In the genomic region with DNA sequence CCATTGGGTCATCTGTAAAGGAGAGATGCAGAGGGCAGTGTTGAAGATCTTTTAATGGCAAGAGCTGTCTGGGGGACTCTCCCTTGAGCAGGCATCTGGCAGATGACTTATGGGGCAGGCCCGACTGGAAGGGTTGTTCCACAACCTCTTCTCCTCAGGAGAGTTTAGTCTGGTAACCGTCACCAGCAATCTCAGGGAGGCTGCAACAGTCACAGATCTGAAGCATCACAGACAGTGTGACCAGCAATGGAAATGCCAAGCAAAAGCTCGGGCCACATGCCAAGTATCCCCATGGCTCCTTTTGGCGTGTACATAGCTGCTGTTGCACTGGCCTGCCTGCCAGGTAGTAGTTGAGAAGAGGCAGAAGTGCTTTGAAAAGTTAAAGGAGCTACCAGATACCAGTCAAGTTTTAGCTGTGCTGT, we compare ENCODE assay signal across 10 mouse cellular contexts. TPM values are rescaled to one million over a fixed set of nuclear protein-coding genes. Genes with fewer than 3 reads are reported as not detected.
DNase-seq lines count a peak whose midpoint lies in the region; ATAC-seq and TF ChIP-seq lines count a peak whose summit lies in the region.
"Had no signal": no experiment of that assay in that cellular context is flagged by ENCODE, and none has a peak within 500 bp of the region (broad histone marks: within the 10 kb centered on the region; RNA-seq: fewer than 3 reads in every experiment).

No protein-coding gene starts in this region.

- no peak overlapping the region for H3K4me2 ChIP-seq in kidney, embryonic 15.5 days
- H3K4me2 ChIP-seq in liver, embryonic 16.5 days (ENCODE audit: low read depth, low read length) = peak overlapping the region; percentile 67
- H3K4me2 ChIP-seq in hindbrain, embryonic 16.5 days (ENCODE audit: low read length) = no peak overlapping the region
- H3K4me2 ChIP-seq: limb, embryonic 15.5 days had no signal

- intact Hi-C loops in gastrocnemius, adult 2 months (cut with DNase I) = no loop called here

- DNase-seq in kidney, postnatal 14 days = peak; percentile 19
- no peak for DNase-seq in Patski (ENCODE audit: low read depth, low spot score)
- peak; percentile 81 to 82 for DNase-seq in cerebellum, postnatal 36 days
- DNase-seq in gastrocnemius, adult 2 months = no peak

- no peaks in the 10 kb centered on the region for H3K9me3 ChIP-seq in kidney, embryonic 15.5 days (replicated peaks)
- no peaks in the 10 kb centered on the region for H3K9me3 ChIP-seq in liver, embryonic 16.5 days (replicated peaks; ENCODE audit: control insufficient read depth, low read length)
- H3K9me3 ChIP-seq in hindbrain, embryonic 16.5 days (ENCODE audit: control insufficient read depth, low read length) = no peaks in the 10 kb centered on the region
- H3K9me3 ChIP-seq: embryonic facial prominence, embryonic 13.5 days; limb, embryonic 15.5 days had no signal

- no peak for TF ChIP-seq CTCF in Patski (IDR thresholded peaks at IDR 0.05)
- no peak for TF ChIP-seq CTCF in gastrocnemius, adult 2 months (IDR thresholded peaks at IDR 0.05)

- H3K9ac ChIP-seq in kidney, embryonic 15.5 days = no peak overlapping the region
- H3K9ac ChIP-seq in liver, embryonic 16.5 days (ENCODE audit: low read depth, low read length) = peak overlapping the region; percentile 87
- H3K9ac ChIP-seq in hindbrain, embryonic 16.5 days (ENCODE audit: low read depth, low read length) = no peak overlapping the region
- H3K9ac ChIP-seq: embryonic facial prominence, embryonic 13.5 days; limb, embryonic 15.5 days had no signal

- CTCF ChIA-PET in Patski (lab: Charles Lee) = no interaction called here

- peaks cover 23% of the 10 kb centered on the region for H3K4me1 ChIP-seq in kidney, embryonic 15.5 days
- peaks cover 84% of the 10 kb centered on the region for H3K4me1 ChIP-seq in liver, embryonic 16.5 days (ENCODE audit: control insufficient read depth, low read depth, low read length)
- no peaks in the 10 kb centered on the region for H3K4me1 ChIP-seq in hindbrain, embryonic 16.5 days (ENCODE audit: control insufficient read depth, insufficient read depth, low read depth, low read length)

- no peaks in the 10 kb centered on the region for H3K36me3 ChIP-seq in kidney, embryonic 15.5 days
- H3K36me3 ChIP-seq in liver, embryonic 16.5 days (ENCODE audit: control insufficient read depth, insufficient read depth) = peaks cover 8% of the 10 kb centered on the region; the same call in 1 of the 2 replicates
- no peaks in the 10 kb centered on the region for H3K36me3 ChIP-seq in hindbrain, embryonic 16.5 days (ENCODE audit: control insufficient read depth, insufficient read depth, low read length)
- H3K36me3 ChIP-seq: embryonic facial prominence, embryonic 13.5 days; limb, embryonic 15.5 days had no signal

- H3K4me3 ChIP-seq in kidney, embryonic 15.5 days (replicated peaks) = no peak overlapping the region
- peak overlapping the region; percentile 67 for H3K4me3 ChIP-seq in liver, embryonic 16.5 days (ENCODE audit: low read depth, low read length)
- no peak overlapping the region for H3K4me3 ChIP-seq in hindbrain, embryonic 16.5 days (ENCODE audit: low read length)
- no peak overlapping the region for H3K4me3 ChIP-seq in gastrocnemius, adult 2 months
- H3K4me3 ChIP-seq: embryonic facial prominence, embryonic 13.5 days; limb, embryonic 15.5 days had no signal

- 65% methylated on average over 4 of the region's 4 CpGs for WGBS in kidney, embryonic 15.5 days
- WGBS in liver, embryonic 16.5 days (ENCODE audit: insufficient replicate concordance) = 28% methylated on average over 4 of the region's 4 CpGs
- WGBS in hindbrain, embryonic 16.5 days = 59% methylated on average over 4 of the region's 4 CpGs

- no peak overlapping the region for H3K27ac ChIP-seq in kidney, embryonic 15.5 days
- peak overlapping the region; percentile 97 for H3K27ac ChIP-seq in liver, embryonic 16.5 days (ENCODE audit: low read length)
- H3K27ac ChIP-seq in hindbrain, embryonic 16.5 days (ENCODE audit: low read depth, low read length) = no peak overlapping the region
- no peak overlapping the region for H3K27ac ChIP-seq in gastrocnemius, adult 2 months
- H3K27ac ChIP-seq: embryonic facial prominence, embryonic 13.5 days had no signal

- POLR2A ChIA-PET in Patski (lab: Charles Lee) = interaction anchor here (0.7 kb wide), 1 partner anchor 8 kb away, joined by 4 read pairs; a partner anchor contains a TSS

- in situ Hi-C loops in Patski (cut with MboI; ENCODE audit: low pct_unique_long_range_greater_than_20kb) = no loop called here

- no peak for ATAC-seq in kidney, embryonic 15.5 days (replicated peaks; ENCODE audit: low FRiP score)
- peak; percentile 45 for ATAC-seq in Patski
- no peak for ATAC-seq in liver, embryonic 16.5 days (ENCODE audit: low read depth)
- no peak for ATAC-seq in hindbrain, embryonic 16.5 days
- no peak for ATAC-seq in megakaryocyte progenitor cell, adult 5-6 weeks (replicated peaks; ENCODE audit: poor library complexity)

- H3K27me3 ChIP-seq in kidney, embryonic 15.5 days = no peaks in the 10 kb centered on the region
- no peaks in the 10 kb centered on the region for H3K27me3 ChIP-seq in Patski
- no peaks in the 10 kb centered on the region for H3K27me3 ChIP-seq in liver, embryonic 16.5 days (ENCODE audit: control insufficient read depth, insufficient read depth, low read depth, low read length)
- no peaks in the 10 kb centered on the region for H3K27me3 ChIP-seq in hindbrain, embryonic 16.5 days (replicated peaks; ENCODE audit: control insufficient read depth, insufficient read depth, low read length)
- H3K27me3 ChIP-seq: embryonic facial prominence, embryonic 13.5 days; limb, embryonic 15.5 days had no signal

RNA-seq across cellular contexts. Expression of a gene that starts 8.5 kb away (rescaled TPM):
- 10.7 and 11.6 TPM in 2 replicates for polyA plus RNA-seq in kidney, embryonic 15.5 days (2015; fragmentation: Nextera tagmentation; extraction: Ambion mirVana)
- 11.1 TPM for polyA plus RNA-seq in Patski (2021)
- polyA plus RNA-seq in liver, embryonic 16.5 days (2015; fragmentation: Nextera tagmentation; extraction: Ambion mirVana) = 6.2 and 7.3 TPM in 2 replicates
- 0.41 and 1.0 TPM in 2 replicates for polyA plus RNA-seq in hindbrain, embryonic 16.5 days (2015; fragmentation: Nextera tagmentation; extraction: Ambion mirVana)
- under 1 TPM; 0.20 to 0.43 TPM for total RNA-seq in gastrocnemius, adult 2 months (2021)
- total RNA-seq in megakaryocyte progenitor cell, adult 5-6 weeks (2015) = 0.10 TPM in 1 of 2 replicates, not detected in the other
- 0.10 TPM in 1 of 2 replicates, not detected in the other for total RNA-seq in megakaryocyte progenitor cell, adult 5-6 weeks (2017)

RNA-seq across cellular contexts. Expression of a gene that starts 11.2 kb away (rescaled TPM):
- 8.0 and 8.2 TPM in 2 replicates for polyA plus RNA-seq in kidney, embryonic 15.5 days (2015; fragmentation: Nextera tagmentation; extraction: Ambion mirVana)
- 26.0 TPM for polyA plus RNA-seq in Patski (2021)
- polyA plus RNA-seq in liver, embryonic 16.5 days (2015; fragmentation: Nextera tagmentation; extraction: Ambion mirVana) = 5.1 and 5.2 TPM in 2 replicates
- 17.6 and 21.0 TPM in 2 replicates for polyA plus RNA-seq in hindbrain, embryonic 16.5 days (2015; fragmentation: Nextera tagmentation; extraction: Ambion mirVana)
- total RNA-seq in gastrocnemius, adult 2 months (2021) = 10 to 100 TPM; 11.6 to 15.5 TPM
- total RNA-seq in megakaryocyte progenitor cell, adult 5-6 weeks (2015) = 2.9 and 6.9 TPM in 2 replicates
- 15.7 and 17.1 TPM in 2 replicates for total RNA-seq in megakaryocyte progenitor cell, adult 5-6 weeks (2017)

RNA-seq across cellular contexts. Expression of a gene that starts 23.1 kb away (rescaled TPM):
- 11.5 TPM in 2 replicates for polyA plus RNA-seq in kidney, embryonic 15.5 days (2015; fragmentation: Nextera tagmentation; extraction: Ambion mirVana)
- 3.4 TPM for polyA plus RNA-seq in Patski (2021)
- 40.7 and 43.1 TPM in 2 replicates for polyA plus RNA-seq in liver, embryonic 16.5 days (2015; fragmentation: Nextera tagmentation; extraction: Ambion mirVana)
- polyA plus RNA-seq in hindbrain, embryonic 16.5 days (2015; fragmentation: Nextera tagmentation; extraction: Ambion mirVana) = 12.4 and 15.2 TPM in 2 replicates
- total RNA-seq in gastrocnemius, adult 2 months (2021) = 1 to 10 TPM; 3.7 to 4.1 TPM
- total RNA-seq in megakaryocyte progenitor cell, adult 5-6 weeks (2015) = 8.9 and 9.7 TPM in 2 replicates
- 6.4 and 6.5 TPM in 2 replicates for total RNA-seq in megakaryocyte progenitor cell, adult 5-6 weeks (2017)

RNA-seq across cellular contexts. Expression of a gene that starts 24.6 kb away (rescaled TPM):
- not detected in 2 replicates for polyA plus RNA-seq in kidney, embryonic 15.5 days (2015; fragmentation: Nextera tagmentation; extraction: Ambion mirVana)
- polyA plus RNA-seq in Patski (2021) = 0.04 TPM
- not detected in 2 replicates for polyA plus RNA-seq in liver, embryonic 16.5 days (2015; fragmentation: Nextera tagmentation; extraction: Ambion mirVana)
- polyA plus RNA-seq in hindbrain, embryonic 16.5 days (2015; fragmentation: Nextera tagmentation; extraction: Ambion mirVana) = 0.20 TPM in 1 of 2 replicates, not detected in the other
- total RNA-seq in gastrocnemius, adult 2 months (2021) = under 1 TPM in 1 of 2 experiments, not detected in 1; 0.14 TPM
- total RNA-seq in megakaryocyte progenitor cell, adult 5-6 weeks (2015) = not detected in 2 replicates
- not detected in 2 replicates for total RNA-seq in megakaryocyte progenitor cell, adult 5-6 weeks (2017)
- polyA plus RNA-seq: embryonic facial prominence, embryonic 13.5 days; limb, embryonic 15.5 days had no signal

Comparison
In these comparisons a context has a peak if more than half of its experiments do, and no peak if none do; other contexts are left out.
1. DNase-seq: peak in kidney, postnatal 14 days (single experiment) and cerebellum, postnatal 36 days (2 of 2); none in Patski (single experiment) and gastrocnemius, adult 2 months (single experiment).